Mouse (Mus musculus) cerebellum, postnatal 25 days (tissue): Measurements from ENCODE around the gene Cops4.

ENCODE experiments used
- DNase-seq, 2 experiments: peaks; one replicate each; pipeline ENCODE4 v3.0.0; 2021; ENCODE audit warnings: mixed read lengths in 2 of 2

Cops4 gene

DNA sequence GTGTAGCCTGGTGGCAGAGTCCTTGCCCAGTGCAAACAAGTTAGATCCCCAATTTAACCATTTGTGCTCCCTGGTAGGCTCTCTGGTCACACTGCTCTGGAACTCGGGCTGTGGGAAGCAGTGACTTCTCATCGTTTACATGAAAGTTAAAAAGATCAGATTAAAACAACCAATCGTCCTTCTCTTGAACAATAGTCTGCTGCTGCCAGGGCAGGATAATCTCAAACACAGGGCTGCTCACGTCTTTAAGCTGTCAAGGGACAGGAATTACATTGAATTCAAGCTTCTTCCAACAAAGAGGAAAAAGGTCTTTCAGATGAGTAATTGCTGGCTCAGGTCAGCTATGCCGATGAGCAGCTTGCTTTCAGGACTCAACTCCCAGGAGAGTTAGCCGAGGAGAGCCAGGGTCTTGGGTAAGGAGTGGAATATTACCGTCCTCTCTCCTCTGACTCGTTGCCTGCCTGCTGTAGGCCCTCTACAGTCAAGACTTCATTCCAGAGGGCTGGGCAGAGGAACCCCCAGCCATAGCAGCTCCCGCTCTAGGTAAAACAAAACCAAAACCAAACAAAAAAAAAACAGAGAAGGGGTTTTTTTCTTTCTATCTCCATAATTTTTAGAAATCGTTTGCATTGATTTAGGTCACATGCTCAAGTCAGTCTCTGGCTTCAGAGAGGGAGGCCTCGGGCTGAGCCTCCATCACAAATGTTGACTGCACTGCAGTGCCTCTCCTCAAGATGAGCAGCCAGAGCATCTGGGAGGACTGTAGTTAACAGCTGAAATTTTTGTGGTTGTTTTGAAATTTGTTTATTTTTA, 63.7 kb downstream of the Cops4 start:
- no peak for DNase-seq

DNA sequence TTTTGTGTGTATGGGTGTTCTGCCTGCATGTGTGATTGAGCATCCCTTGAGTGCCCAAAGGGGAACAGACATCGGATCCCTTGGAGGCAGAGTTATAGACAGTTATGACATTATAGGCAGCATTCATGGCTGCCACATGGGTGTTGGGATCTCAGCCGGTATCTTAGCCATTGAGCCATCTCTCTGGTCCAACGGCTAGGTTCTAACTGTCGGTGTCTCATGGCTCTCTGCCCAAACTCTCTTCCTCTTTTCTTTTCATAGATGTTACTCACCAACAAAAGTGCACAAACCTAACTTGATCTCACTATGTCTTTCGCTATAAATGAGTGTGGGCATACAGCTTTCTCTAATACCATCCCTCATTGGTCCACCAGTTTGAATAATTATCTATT, 64.3 kb downstream of the Cops4 start:
- DNase-seq: no peak

DNA sequence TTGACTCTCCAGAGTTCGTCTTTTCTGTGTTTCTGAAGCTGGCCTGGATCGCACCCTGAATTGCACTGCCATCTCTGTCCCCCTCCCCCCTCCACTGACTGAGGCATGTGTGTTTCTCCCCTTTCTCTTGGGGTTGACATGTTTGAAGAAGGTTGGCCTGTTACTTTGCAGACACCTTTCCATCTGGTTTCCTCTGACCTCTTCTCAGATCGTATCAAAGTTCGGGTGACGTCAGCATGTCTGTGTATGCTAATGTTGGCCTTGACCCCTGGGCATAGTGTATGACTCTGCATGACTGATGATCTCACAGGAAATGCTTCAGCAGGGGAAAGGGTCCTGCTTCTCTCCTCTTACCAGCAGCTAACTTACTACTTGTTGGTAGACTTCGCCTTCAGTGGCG, 65.0 kb downstream of the Cops4 start:
- DNase-seq: no peak

DNA sequence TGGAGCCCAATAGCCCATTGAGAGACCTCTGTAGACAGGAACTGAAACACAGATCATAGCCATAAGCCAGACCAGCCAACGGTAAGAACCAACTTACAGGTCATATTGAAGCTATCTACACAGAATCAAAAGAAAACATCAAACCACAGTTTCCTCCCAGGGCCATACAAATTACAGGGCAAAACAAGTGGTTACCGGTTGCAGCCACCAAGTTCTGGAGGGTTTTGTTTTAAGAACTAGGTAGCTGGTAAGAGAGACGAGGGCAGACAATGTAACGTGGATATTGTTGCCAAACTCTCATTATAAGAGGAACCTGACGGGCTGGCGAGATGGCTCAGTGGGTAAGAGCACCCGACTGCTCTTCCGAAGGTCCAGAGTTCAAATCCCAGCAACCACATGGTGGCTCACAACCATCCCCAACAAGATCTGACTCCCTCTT, 67.1 kb downstream of the Cops4 start:
- no peak for DNase-seq

DNA sequence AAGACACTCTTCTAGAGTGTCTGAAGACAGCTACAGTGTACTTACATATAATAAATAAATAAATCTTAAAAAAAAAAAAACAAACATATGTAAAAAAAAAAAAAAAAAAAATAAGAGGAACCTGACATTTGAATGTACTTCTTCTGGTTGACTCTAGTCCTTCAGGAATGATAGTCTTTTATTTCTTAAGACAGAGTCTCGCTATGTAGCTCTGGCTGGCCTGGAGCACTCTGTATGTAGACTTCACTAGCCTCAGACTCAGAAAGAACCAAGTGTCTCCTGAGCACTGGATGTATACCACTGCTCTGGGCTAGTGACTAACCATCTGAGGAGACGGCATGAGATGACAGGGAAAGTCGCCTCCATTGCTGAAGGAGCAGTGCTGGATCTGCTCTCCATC, 67.5 kb downstream of the Cops4 start:
- DNase-seq: no peak

DNA sequence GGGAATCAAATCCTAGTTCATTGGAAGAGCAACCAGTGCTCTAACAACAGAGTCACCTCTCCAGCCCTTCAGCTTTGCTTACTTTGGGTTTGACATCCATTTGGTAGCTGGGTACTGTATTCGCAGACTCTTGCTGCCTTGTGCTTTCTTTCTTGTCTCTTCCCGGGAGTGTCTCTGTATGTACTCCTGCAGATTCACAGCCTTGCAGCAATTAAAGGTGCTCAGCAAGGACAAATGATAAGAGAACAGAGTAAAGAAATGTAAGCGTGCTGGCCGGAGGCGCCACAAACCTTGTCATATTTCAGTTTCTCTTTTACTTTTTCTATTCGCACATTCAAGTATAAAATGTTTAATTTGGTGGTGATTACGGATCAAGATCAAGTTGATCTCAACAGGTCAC, 69.0 kb downstream of the Cops4 start:
- no peak for DNase-seq

DNA sequence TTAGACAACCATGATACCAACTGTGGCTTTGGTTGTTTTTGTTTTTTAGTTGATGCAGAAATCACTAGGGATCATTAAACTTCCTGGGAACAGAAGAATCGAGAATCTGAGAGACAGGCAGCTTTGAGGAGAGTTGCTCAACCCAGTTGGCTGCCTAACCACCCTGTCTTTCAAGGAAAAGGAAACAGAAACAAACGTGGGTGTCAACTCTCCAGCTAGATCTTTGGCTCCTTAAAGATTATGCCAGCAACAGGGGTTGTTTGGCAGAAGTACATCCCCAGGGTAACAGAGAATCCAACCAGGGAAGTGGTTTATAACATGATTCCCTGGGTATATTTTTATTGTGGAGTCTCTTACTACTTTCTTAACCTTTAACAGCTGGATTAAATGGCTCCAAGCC, 69.5 kb downstream of the Cops4 start:
- no peak for DNase-seq

DNA sequence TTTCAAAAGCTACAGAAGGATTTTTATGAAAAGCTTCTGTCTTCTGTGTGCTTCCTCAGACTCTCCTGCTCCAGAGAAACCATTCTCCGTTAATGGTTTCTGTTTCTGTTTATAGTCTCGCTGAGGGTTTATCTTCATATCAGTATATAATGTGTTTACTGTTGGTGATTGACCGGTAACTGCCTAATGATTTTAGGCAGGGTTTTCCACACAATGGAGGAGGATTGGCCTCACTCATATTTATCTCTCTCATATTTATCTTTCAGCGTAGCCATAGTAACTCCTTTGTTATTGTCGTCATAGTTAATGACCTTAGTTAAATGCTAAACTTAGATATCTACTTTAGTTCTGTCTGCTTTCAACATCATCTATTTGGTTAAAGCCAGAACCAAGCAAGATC, 72.4 kb downstream of the Cops4 start:
- no peak for DNase-seq

DNA sequence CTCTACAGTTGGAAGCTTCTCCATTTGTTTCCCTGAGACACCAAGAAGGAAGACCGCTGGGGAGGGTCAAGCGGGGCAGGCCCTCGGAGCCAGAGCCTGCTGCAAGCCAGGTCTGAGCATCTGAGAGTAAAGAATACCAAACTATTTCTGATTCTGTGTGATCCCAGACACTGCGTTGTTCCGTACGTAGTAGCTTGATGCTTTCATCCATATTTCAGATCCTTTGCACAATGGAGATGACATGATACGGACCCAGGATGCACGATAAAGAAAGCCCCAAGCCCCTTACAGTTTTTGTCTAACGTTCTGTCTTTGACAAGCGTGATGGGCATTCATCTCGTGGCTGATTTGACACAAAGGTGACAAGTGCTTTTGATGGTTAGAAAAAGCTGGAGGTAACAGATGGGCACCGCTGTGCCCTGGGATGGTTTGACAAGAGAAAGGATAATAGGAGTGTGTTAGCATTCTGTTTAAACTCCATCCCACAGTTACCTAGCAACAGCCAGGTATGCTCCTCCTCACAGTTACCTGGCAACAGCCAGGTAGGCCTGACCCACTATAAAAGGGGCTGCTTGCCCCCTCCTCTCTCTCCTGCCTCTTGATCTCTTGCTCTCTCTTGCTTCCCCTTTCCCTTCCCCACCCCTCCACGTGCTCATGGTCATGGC, 76.8 kb downstream of the Cops4 start:
- no peak for DNase-seq

DNA sequence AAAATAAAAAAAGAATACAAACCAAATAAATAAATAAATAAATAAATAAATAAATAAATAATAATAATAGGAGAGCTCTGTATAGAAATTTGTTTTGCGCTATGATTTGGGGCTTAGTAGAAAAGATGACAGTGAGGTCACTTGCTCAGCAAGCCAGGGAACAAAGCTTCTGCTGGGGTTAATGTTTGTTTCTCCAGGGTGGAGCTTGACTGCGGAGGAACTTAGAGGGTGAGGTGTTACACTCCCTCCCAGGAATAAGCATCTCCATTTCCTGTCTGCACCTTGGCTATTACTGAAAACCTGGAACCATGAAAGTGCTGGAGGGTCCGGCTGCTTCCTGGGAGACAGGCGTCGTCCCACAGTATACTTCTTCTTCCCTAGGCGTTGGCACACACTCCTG, 77.9 kb downstream of the Cops4 start:
- DNase-seq: no peak
